Mouse (Mus musculus) forebrain, postnatal 0 days (tissue): ENCODE results near the gene Olfr829. TPM values are rescaled to one million over a fixed set of nuclear protein-coding genes. Genes with fewer than 3 reads are reported as not detected.
"Not testable (repeated sequence)": the region's sequence is repeated elsewhere in the genome, so short reads cannot be mapped to it uniquely, and the experiment has no call there.

Source experiments
- ATAC-seq: fragments of 200-750 bp; cut with Nextera tagmentation; 2 replicates; pipeline ENCODE4 v1.8.0; 2017; ENCODE audit warnings: mild to moderate bottlenecking, moderate library complexity
- DNase-seq: peaks from one replicate; pipeline ENCODE4 v3.0.0-alpha.2; 2015
- H3K27ac ChIP-seq: fragments of 300-500 bp; sonication (generic); 2 replicates; pipeline ENCODE4 v1.5.1; 2014; ENCODE audit warnings: low read depth, mild to moderate bottlenecking, antibody characterized with exemption, low read length, moderate library complexity, mixed read lengths
- H3K27me3 ChIP-seq: fragments of 300-500 bp; sonication (generic); 2 replicates; pipeline ENCODE4 v1.6.1; 2014; ENCODE audit warnings: mild to moderate bottlenecking, low read length, mixed read lengths; ENCODE audit not compliant: insufficient read depth
- H3K36me3 ChIP-seq: fragments of 300-500 bp; sonication (generic); 2 replicates; pipeline ENCODE4 v1.6.1; 2014; ENCODE audit warnings: mild to moderate bottlenecking, moderate library complexity; ENCODE audit not compliant: insufficient read depth
- H3K4me1 ChIP-seq: fragments of 300-500 bp; sonication (generic); 2 replicates; pipeline ENCODE4 v1.6.1; 2014; ENCODE audit warnings: antibody characterized with exemption; ENCODE audit not compliant: insufficient read depth
- H3K4me2 ChIP-seq: fragments of 300-500 bp; sonication (generic); 2 replicates; pipeline ENCODE4 v1.6.1; 2014; ENCODE audit warnings: low read depth, mild to moderate bottlenecking, moderate library complexity
- H3K4me3 ChIP-seq: fragments of 300-500 bp; sonication (generic); 2 replicates; pipeline ENCODE4 v1.5.1; 2014; ENCODE audit warnings: low read depth, low read length, mixed read lengths
- H3K9ac ChIP-seq: fragments of 300-500 bp; sonication (generic); 2 replicates; pipeline ENCODE4 v1.6.1; 2014; ENCODE audit warnings: mild to moderate bottlenecking
- H3K9me3 ChIP-seq: fragments of 300-500 bp; sonication (generic); 2 replicates; pipeline ENCODE4 v1.6.1; 2016; ENCODE audit warnings: low read length
- CTCF ChIP-seq: sonication (generic); IDR thresholded peaks from 2 replicates; pipeline ENCODE4 v1.5.1; 2016; ENCODE audit warnings: antibody characterized with exemption, control low read depth, low read depth
- WGBS: fragments of 180-500 bp; shearing (Covaris S2); extraction: QIAGEN DNeasy Blood & Tissue Kit; methylation state at CpG from one replicate; pipeline ENCODE4 v1.1.7; 2014; 5-methylcytosine and 5-hydroxymethylcytosine counted together
- polyA plus RNA-seq: library from polyadenylated mRNA; unstranded; fragments of >200 nt; fragmentation: Nextera tagmentation; extraction: Ambion mirVana; gene quantifications from 2 replicates; pipeline ENCODE4 v1.2.1, GENCODE M21; 2015
- total RNA-seq: library from RNA; depleted of rRNA; stranded (reverse); fragments of >200 nt; gene quantifications from 2 replicates; pipeline ENCODE4 v1.2.3, GENCODE M21; 2014; rRNA removed

Olfr829 gene
- total RNA-seq (not detected in 2 replicates), polyA plus RNA-seq (not detected in 2 replicates)

DNA sequence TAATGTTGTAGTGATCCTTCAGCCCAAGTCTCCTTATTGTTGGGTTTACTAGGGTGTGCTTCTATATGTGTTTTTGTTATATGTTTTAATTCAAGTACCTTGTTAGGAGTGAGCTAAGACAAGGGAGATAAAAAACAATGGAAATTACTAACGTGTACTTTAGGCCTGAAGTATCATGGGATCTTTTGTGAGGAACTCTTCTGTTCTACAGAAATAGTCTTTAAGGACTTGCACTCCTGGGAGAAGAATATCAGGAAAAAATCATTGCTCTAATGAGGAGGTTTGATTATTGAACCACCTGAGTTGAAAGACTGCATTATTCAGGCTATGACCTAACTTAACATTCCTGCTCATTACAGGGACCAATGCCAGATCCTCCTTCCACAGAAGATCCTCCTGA is at the start of gene Olfr829:
Gene Olfr829 (plus strand): TSS at position 301 of the 400 bp plus-strand sequence.
- Histone ChIP-seq H3K9me3 (no peaks in the 10 kb centered on the region), H3K36me3 (no peaks in the 10 kb centered on the region), H3K4me2 (no peak within 1 kb of the TSS), H3K9ac (no peak within 1 kb of the TSS), H3K27ac (no peak within 1 kb of the TSS), H3K4me3 (no peak within 1 kb of the TSS), H3K4me1 (no peaks in the 10 kb centered on the region), H3K27me3 (no peaks in the 10 kb centered on the region)
- WGBS, result 74% methylated on average over 1 of the region's 1 CpGs
- no peak for TF ChIP-seq CTCF
- no peak for DNase-seq
- ATAC-seq, result no peak

DNA sequence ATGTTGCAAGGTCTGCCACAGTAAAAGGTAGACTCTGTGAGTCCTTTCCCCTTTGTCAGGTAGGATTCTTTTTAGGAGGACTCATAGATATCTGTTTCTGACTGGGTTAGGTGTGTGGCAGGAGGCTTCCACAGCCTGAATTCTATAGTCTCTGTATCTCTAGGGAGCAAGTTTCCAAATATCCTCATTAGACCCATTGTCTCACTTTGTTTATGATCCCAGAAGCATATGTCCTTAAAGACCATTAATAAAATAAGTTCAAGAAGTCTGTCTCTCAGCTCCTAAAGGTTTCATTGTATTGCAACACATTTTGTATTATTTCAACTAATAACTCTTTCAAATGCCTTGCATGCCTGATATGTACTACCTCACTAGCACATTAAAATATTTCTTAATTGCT is 35.3 kb upstream of the Olfr829 start, which contains the start of gene Olfr828:
Gene Olfr828 (minus strand): TSS at position 101 of the 400 bp plus-strand sequence.
- Histone ChIP-seq H3K4me1 (no peaks in the 10 kb centered on the region), H3K4me3 (no peak within 1 kb of the TSS), H3K9ac (no peak within 1 kb of the TSS), H3K36me3 (no peaks in the 10 kb centered on the region), H3K4me2 (no peak within 1 kb of the TSS), H3K27me3 (no peaks in the 10 kb centered on the region), H3K9me3 (no peaks in the 10 kb centered on the region), H3K27ac (no peak within 1 kb of the TSS)
- no peak for ATAC-seq
- no peak for DNase-seq
- TF ChIP-seq CTCF, result no peak

DNA sequence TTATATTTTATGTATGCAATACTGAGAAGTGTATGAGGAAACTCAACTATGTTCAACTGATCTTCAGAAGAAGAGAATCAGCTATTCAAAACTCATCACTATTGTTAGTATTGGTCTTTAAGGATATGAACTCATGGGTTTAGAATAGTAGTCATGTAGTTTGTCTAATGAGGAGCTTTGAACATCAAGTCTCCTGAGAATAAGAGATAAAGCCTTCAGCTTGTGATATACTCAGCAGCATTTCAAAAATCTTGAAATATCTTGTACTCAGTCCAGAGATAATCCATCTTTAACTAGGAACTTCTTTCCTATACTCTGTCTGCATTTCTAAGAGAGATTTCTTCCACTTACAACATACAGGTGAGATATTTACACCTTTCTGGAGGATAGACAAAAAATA is 19.7 kb downstream of the Olfr829 start, which contains the start of gene Olfr830:
Gene Olfr830 (plus strand): TSS at position 301 of the 400 bp plus-strand sequence.
- H3K4me1 ChIP-seq, result no peaks in the 10 kb centered on the region
- no peak within 1 kb of the TSS for H3K4me2 ChIP-seq

DNA sequence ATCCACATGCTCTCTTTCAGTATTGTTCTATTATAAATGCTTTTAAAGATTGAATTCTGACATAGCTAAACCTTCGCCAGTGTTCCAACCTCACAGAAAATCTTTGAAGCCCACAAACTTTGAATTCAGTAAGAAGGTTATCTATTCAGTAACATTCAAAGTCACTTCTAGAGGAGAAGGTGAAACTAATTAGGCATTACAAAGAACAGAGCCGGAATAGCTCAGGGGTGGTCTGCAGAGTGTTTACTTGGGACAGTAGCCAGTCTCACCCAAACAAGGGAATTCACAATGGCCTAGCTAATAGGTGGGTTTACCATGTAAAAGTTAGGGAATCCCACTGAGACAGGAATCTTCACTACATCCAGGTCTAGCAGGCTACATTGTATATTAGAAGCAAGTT is 53.0 kb downstream of the Olfr829 start:
- DNase-seq, H3K27me3 ChIP-seq, H3K4me3 ChIP-seq, H3K4me2 ChIP-seq, H3K27ac ChIP-seq, H3K4me1 ChIP-seq, ATAC-seq, H3K36me3 ChIP-seq, H3K9ac ChIP-seq, H3K9me3 ChIP-seq: not testable (repeated sequence)
- 61% methylated on average over 2 of the region's 2 CpGs for WGBS

More for the DNA sequence above, 19.7 kb downstream of the Olfr829 start, which contains the start of gene Olfr830:
- Histone ChIP-seq H3K27ac (no peak within 1 kb of the TSS), H3K9ac (no peak within 1 kb of the TSS), H3K4me3 (no peak within 1 kb of the TSS), H3K27me3 (no peaks in the 10 kb centered on the region), H3K9me3 (no peaks in the 10 kb centered on the region), H3K36me3 (no peaks in the 10 kb centered on the region)
- no peak for TF ChIP-seq CTCF
- DNase-seq, result no peak
- ATAC-seq, result no peak

Other genes with a start within 250 kb of the Olfr829 start
- gene Muc16, start 180.4 kb upstream of the Olfr829 start, total RNA-seq, result not detected in 2 replicates
- gene Muc16, start 180.4 kb upstream of the Olfr829 start, polyA plus RNA-seq, result not detected in 2 replicates
- gene Olfr24, start 90.9 kb upstream of the Olfr829 start, total RNA-seq, result not detected in 2 replicates
- gene Olfr24, start 90.9 kb upstream of the Olfr829 start, polyA plus RNA-seq, result not detected in 2 replicates
- gene Olfr828, start 35.4 kb upstream of the Olfr829 start, total RNA-seq, result not detected in 2 replicates
- gene Olfr828, start 35.4 kb upstream of the Olfr829 start, polyA plus RNA-seq, result not detected in 2 replicates
- not detected in 2 replicates for gene Olfr830, start 19.8 kb downstream of the Olfr829 start, total RNA-seq
- gene Olfr830, start 19.8 kb downstream of the Olfr829 start, polyA plus RNA-seq, result not detected in 2 replicates
- gene Olfr832, start 82.2 kb downstream of the Olfr829 start, total RNA-seq, result not detected in 2 replicates
- not detected in 2 replicates for gene Olfr832, start 82.2 kb downstream of the Olfr829 start, polyA plus RNA-seq
- not detected in 2 replicates for gene Olfr834, start 133.1 kb downstream of the Olfr829 start, total RNA-seq
- gene Olfr834, start 133.1 kb downstream of the Olfr829 start, polyA plus RNA-seq, result not detected in 2 replicates
- not detected in 2 replicates for gene Olfr835, start 177.8 kb downstream of the Olfr829 start, total RNA-seq
- not detected in 2 replicates for gene Olfr835, start 177.8 kb downstream of the Olfr829 start, polyA plus RNA-seq